Mouse (Mus musculus) adrenal gland, postnatal 0 days (tissue): Measurements from ENCODE around the gene Chst2. TPM values are rescaled to one million over a fixed set of nuclear protein-coding genes. Genes with fewer than 3 reads are reported as not detected.

Experiments used
- polyA plus RNA-seq: library from polyadenylated mRNA; unstranded; fragments of >200 nt; fragmentation: Nextera tagmentation; extraction: Ambion mirVana; gene quantifications from 2 replicates; pipeline ENCODE4 v1.2.1, GENCODE M21; 2015

Gene Chst2
- polyA plus RNA-seq = 6.9 and 13.4 TPM in 2 replicates

GRCm38 (mm10) chr9:95406571-95407561 is at the start of gene Chst2:
Gene Chst2, minus strand, starts transcription at chr9:95406722.

Other genes starting within 250 kb of the Chst2 start
- 78.7 and 97.3 TPM in 2 replicates for gene U2surp, start 105.3 kb upstream of the Chst2 start, polyA plus RNA-seq
- 2.1 and 2.4 TPM in 2 replicates for gene Paqr9, start 152.9 kb upstream of the Chst2 start, polyA plus RNA-seq
- 1.9 and 2.6 TPM in 2 replicates for gene Pcolce2, start 230.9 kb upstream of the Chst2 start, polyA plus RNA-seq